Mouse (Mus musculus): ENCODE results near the gene Gtsf1l. TPM values are rescaled to one million over a fixed set of nuclear protein-coding genes. Genes with fewer than 3 reads are reported as not detected.
A peak's percentile ranks its signal among the peaks of the same experiment; 100 is the strongest.

Gtsf1l gene
- polyA plus RNA-seq, 2 experiments: not detected

DNA sequence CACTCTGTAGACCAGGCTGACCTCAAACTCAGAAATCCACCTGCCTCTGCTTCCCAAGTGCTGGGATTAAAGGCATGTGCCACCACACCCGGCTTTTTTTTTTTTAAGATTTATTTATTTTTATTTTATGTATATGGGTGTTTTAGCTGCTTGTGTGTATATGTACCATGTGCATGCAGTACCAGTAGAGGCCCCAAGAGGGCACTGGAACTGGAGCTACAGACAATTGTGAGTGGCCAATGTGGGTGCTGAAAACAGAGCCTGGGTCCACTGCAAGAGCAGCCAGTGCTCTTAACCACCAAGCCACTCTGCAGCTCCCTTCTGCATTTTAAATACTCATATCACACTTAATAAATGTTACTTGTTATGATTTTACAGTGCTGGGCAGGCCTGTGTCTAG, 23.1 kb upstream of the Gtsf1l start:
- WGBS (ENCODE audit: insufficient replicate concordance): 65% methylated on average over 1 of the region's 1 CpGs
- no peak for DNase-seq (ENCODE audit: low read depth in 3 of 3, low spot score in 3 of 3)
- H3K4me2 ChIP-seq (ENCODE audit: low read depth): no peak overlapping the region
- H3K4me3 ChIP-seq (ENCODE audit: insufficient read depth in 1 of 2, low read depth in 2 of 2, low read length in 2 of 2): no peak overlapping the region
- H3K9ac ChIP-seq (replicated peaks): no peak overlapping the region
- no peaks in the 10 kb centered on the region for H3K36me3 ChIP-seq (replicated peaks; ENCODE audit: control insufficient read depth, insufficient read depth, low read depth)
- ATAC-seq (ENCODE audit: insufficient read depth): no peak
- TF ChIP-seq CTCF (IDR thresholded peaks at IDR 0.05; ENCODE audit: low read depth): peak; percentile 28
- TF ChIP-seq EP300 (IDR thresholded peaks at IDR 0.05; ENCODE audit: low read depth): no peak
- no peaks in the 10 kb centered on the region for H3K9me3 ChIP-seq (ENCODE audit: control insufficient read depth, low read length)
- no peaks in the 10 kb centered on the region for H3K27me3 ChIP-seq (ENCODE audit: control insufficient read depth, insufficient read depth, low read length)
- no peak overlapping the region for H3K27ac ChIP-seq
- H3K4me1 ChIP-seq (replicated peaks; ENCODE audit: control insufficient read depth in 2 of 2, insufficient read depth in 2 of 2, low read length in 1 of 2): no peaks in the 10 kb centered on the region

DNA sequence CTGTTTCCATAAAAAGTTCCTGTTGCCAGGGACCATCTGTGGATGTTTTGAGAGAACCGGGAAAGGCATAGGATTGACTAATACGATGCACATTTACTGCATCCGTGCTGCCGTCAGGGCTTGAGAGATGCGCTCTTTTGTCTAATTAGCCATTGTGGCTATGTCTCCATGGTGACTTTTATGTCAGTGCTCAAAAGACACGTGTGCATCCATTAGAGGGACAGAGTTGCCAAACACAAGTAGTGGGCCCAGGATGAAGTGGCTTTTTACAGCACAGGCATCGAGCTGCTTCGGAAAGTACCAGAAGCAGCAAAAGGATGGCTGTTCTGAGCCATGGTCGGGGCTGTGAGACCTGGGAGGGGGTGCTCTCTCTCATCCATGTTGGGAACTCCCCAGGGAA, 20.7 kb upstream of the Gtsf1l start:
- Histone ChIP-seq H3K4me2 (ENCODE audit: low read depth) (no peak overlapping the region), H3K4me1 (replicated peaks; ENCODE audit: control insufficient read depth in 2 of 2, insufficient read depth in 2 of 2, low read length in 1 of 2) (no peaks in the 10 kb centered on the region), H3K27me3 (ENCODE audit: control insufficient read depth, insufficient read depth, low read length) (no peaks in the 10 kb centered on the region), H3K27ac (no peak overlapping the region), H3K36me3 (replicated peaks; ENCODE audit: control insufficient read depth, insufficient read depth, low read depth) (no peaks in the 10 kb centered on the region), H3K9ac (replicated peaks) (no peak overlapping the region), H3K4me3 (ENCODE audit: insufficient read depth in 1 of 2, low read depth in 2 of 2, low read length in 2 of 2) (no peak overlapping the region), H3K9me3 (ENCODE audit: control insufficient read depth, low read length) (no peaks in the 10 kb centered on the region)
- no peak for ATAC-seq (ENCODE audit: insufficient read depth)
- 78% methylated on average over 9 of the region's 9 CpGs for WGBS (ENCODE audit: insufficient replicate concordance)
- no peak for DNase-seq (ENCODE audit: low read depth in 3 of 3, low spot score in 3 of 3)
- no peak for TF ChIP-seq CTCF (IDR thresholded peaks at IDR 0.05; ENCODE audit: low read depth)
- TF ChIP-seq EP300 (IDR thresholded peaks at IDR 0.05; ENCODE audit: low read depth): no peak

DNA sequence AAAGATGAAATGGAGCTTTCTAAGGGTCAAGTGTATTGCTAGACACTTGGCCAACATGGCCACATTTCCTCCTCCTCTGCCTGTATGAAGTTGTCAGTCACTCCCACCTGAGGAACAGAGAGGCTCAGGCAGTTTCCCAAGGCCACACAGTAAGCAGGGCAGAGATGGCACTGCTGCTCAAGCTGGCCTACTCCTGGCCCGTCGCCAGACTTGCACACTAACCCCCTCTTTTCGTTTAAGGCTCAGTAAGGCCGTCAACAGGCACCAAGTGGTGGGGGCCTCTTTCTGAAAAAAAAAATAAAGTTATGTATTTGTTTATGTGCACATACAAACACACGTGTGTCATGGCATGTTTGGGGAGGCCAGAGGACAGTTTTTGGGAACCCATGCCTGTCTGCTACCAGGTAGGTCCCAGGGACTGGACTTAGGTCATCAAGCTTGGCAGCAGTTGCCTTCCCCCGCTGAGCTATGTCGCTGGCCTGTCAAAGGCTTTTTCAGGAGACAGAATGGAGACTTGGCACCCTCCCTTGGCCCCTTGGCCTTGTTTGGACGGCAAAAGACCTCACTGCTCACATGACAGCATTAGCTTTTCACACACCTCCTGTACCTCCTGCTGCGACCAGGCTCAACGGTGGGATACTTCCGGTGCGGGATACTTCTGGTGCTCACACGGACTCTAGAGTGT, 16.6 kb upstream of the Gtsf1l start:
- no peak overlapping the region for H3K27ac ChIP-seq
- 68% methylated on average over 13 of the region's 13 CpGs for WGBS (ENCODE audit: insufficient replicate concordance)
- H3K4me1 ChIP-seq (replicated peaks; ENCODE audit: control insufficient read depth in 2 of 2, insufficient read depth in 2 of 2, low read length in 1 of 2): no peaks in the 10 kb centered on the region; a peak in 1 of 4 replicates
- TF ChIP-seq EP300 (IDR thresholded peaks at IDR 0.05; ENCODE audit: low read depth): no peak
- TF ChIP-seq CTCF (IDR thresholded peaks at IDR 0.05; ENCODE audit: low read depth): no peak
- no peak for ATAC-seq (ENCODE audit: insufficient read depth)
- H3K9me3 ChIP-seq (ENCODE audit: control insufficient read depth, low read length): no peaks in the 10 kb centered on the region
- no peaks in the 10 kb centered on the region for H3K27me3 ChIP-seq (ENCODE audit: control insufficient read depth, insufficient read depth, low read length)
- H3K4me2 ChIP-seq (ENCODE audit: low read depth): no peak overlapping the region
- H3K36me3 ChIP-seq (replicated peaks; ENCODE audit: control insufficient read depth, insufficient read depth, low read depth): no peaks in the 10 kb centered on the region
- no peak overlapping the region for H3K9ac ChIP-seq (replicated peaks)
- H3K4me3 ChIP-seq (ENCODE audit: insufficient read depth in 1 of 2, low read depth in 2 of 2, low read length in 2 of 2): no peak overlapping the region
- no peak for DNase-seq (ENCODE audit: low read depth in 3 of 3, low spot score in 3 of 3)

DNA sequence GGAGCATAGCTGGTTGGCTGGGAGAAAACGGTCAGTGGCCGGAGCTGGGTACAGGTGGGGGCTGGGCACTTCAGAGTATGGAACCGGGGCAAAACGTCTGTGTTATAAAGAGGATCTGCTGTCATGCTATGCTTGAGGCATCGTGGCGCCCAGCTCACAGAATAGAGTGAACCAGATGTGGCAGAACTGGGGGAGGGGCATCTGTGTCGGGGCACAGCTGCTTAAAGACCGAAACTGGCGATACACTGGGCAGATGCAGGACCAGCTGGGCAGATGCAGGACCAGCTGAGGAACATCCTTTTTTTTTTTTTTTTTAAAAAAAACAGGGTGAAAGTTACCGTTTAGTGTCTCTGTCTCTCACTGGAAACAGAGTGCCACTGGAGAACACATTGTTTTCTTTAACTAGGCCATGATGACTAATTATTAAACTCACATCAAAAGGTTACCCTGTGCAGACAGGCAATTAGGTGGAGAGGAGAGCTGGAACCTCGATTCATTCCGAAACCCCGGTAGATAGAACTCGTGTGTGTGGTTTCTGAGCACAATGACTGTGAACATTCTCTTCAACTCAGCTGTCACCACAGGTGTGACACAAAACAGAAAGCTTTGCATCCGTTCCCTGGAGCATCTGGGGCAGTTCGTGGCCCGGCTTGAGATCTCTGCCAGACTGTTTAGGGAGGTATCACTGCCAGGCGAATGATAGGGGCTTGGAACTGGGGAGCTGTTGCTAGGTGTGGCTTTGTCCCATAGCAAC, 15.4 kb upstream of the Gtsf1l start:
- Histone ChIP-seq H3K4me3 (ENCODE audit: insufficient read depth in 1 of 2, low read depth in 2 of 2, low read length in 2 of 2) (no peak overlapping the region), H3K4me1 (replicated peaks; ENCODE audit: control insufficient read depth in 2 of 2, insufficient read depth in 2 of 2, low read length in 1 of 2) (no peaks in the 10 kb centered on the region; a peak in 1 of 4 replicates), H3K27me3 (ENCODE audit: control insufficient read depth, insufficient read depth, low read length) (no peaks in the 10 kb centered on the region), H3K36me3 (replicated peaks; ENCODE audit: control insufficient read depth, insufficient read depth, low read depth) (no peaks in the 10 kb centered on the region), H3K9ac (replicated peaks) (no peak overlapping the region), H3K27ac (no peak overlapping the region), H3K9me3 (ENCODE audit: control insufficient read depth, low read length) (no peaks in the 10 kb centered on the region), H3K4me2 (ENCODE audit: low read depth) (no peak overlapping the region)
- TF ChIP-seq EP300 (IDR thresholded peaks at IDR 0.05; ENCODE audit: low read depth): no peak
- no peak for TF ChIP-seq CTCF (IDR thresholded peaks at IDR 0.05; ENCODE audit: low read depth)
- WGBS (ENCODE audit: insufficient replicate concordance): 54% methylated on average over 18 of the region's 18 CpGs
- DNase-seq (ENCODE audit: low read depth in 3 of 3, low spot score in 3 of 3) (no peak), ATAC-seq (ENCODE audit: insufficient read depth) (no peak)

DNA sequence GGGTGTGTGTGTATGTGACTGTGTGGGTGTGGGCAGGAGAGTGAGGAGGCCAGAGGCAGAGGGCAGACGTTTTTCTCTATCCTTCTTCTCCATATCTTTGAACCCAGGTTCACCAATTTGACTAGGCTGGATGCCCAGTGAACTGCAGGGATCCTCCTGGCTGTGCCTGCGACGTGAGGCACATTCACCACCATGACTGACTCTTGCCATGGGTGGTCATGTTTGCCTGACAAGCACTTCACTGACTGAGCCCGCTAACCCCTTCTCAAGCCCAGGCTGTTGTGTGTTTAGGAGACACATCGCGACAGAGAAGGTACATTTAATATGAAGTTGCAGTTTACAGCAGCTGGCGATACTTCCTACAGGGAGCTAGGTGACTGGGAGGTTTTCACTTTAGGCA, 14.6 kb upstream of the Gtsf1l start:
- Histone ChIP-seq H3K4me3 (ENCODE audit: insufficient read depth in 1 of 2, low read depth in 2 of 2, low read length in 2 of 2) (no peak overlapping the region), H3K4me1 (replicated peaks; ENCODE audit: control insufficient read depth in 2 of 2, insufficient read depth in 2 of 2, low read length in 1 of 2) (no peaks in the 10 kb centered on the region; a peak in 1 of 4 replicates), H3K4me2 (ENCODE audit: low read depth) (no peak overlapping the region), H3K9ac (replicated peaks) (no peak overlapping the region), H3K9me3 (ENCODE audit: control insufficient read depth, low read length) (no peaks in the 10 kb centered on the region), H3K27me3 (ENCODE audit: control insufficient read depth, insufficient read depth, low read length) (no peaks in the 10 kb centered on the region), H3K27ac (no peak overlapping the region), H3K36me3 (replicated peaks; ENCODE audit: control insufficient read depth, insufficient read depth, low read depth) (no peaks in the 10 kb centered on the region)
- ATAC-seq (ENCODE audit: insufficient read depth) (no peak), DNase-seq (ENCODE audit: low read depth in 3 of 3, low spot score in 3 of 3) (no peak)
- WGBS (ENCODE audit: insufficient replicate concordance): 57% methylated on average over 7 of the region's 7 CpGs
- no peak for TF ChIP-seq EP300 (IDR thresholded peaks at IDR 0.05; ENCODE audit: low read depth)
- no peak for TF ChIP-seq CTCF (IDR thresholded peaks at IDR 0.05; ENCODE audit: low read depth)
